Mouse (Mus musculus) c-Kit-positive CD71-positive TER-119-positive erythroid progenitor cells, embryonic 14.5 days (primary cell): ENCODE results near the gene Gdpd3.
"Not testable (repeated sequence)": the region's sequence is repeated elsewhere in the genome, so short reads cannot be mapped to it uniquely, and the experiment has no call there.

Source experiments
- DNase-seq: peaks from one replicate; pipeline ENCODE4 v3.0.0-alpha.2; 2013; ENCODE audit warnings: low spot score

Gene Gdpd3

GRCm38 (mm10) chr7:126766201-126766600, at the start of gene Gdpd3:
Gdpd3 (plus strand) TSS chr7:126766334.
- no peak for DNase-seq

GRCm38 (mm10) chr7:126717566-126717965, 48.6 kb upstream of the Gdpd3 start:
- no peak for DNase-seq

GRCm38 (mm10) chr7:126718787-126719337, 47.3 kb upstream of the Gdpd3 start:
- no peak for DNase-seq

GRCm38 (mm10) chr7:126721635-126722034, 44.5 kb upstream of the Gdpd3 start:
- DNase-seq: no peak

GRCm38 (mm10) chr7:126725077-126725476, 41.1 kb upstream of the Gdpd3 start:
- no peak for DNase-seq

- DNase-seq: no peak
These were observed 40.5 kb upstream of the Gdpd3 start for GRCm38 (mm10) chr7:126725667-126726066.

GRCm38 (mm10) chr7:126730256-126730789, 35.8 kb upstream of the Gdpd3 start:
- not testable (repeated sequence) for DNase-seq

- DNase-seq: no peak
These were observed 30.0 kb upstream of the Gdpd3 start for GRCm38 (mm10) chr7:126736122-126736521.

- DNase-seq: no peak
These were observed 26.6 kb upstream of the Gdpd3 start for GRCm38 (mm10) chr7:126739551-126739950.

- no peak for DNase-seq
These were observed 25.9 kb upstream of the Gdpd3 start for GRCm38 (mm10) chr7:126740132-126740735.

- no peak for DNase-seq
These were observed 25.2 kb upstream of the Gdpd3 start for GRCm38 (mm10) chr7:126740977-126741376.

GRCm38 (mm10) chr7:126741452-126741851, 24.7 kb upstream of the Gdpd3 start:
- DNase-seq: no peak

- DNase-seq: no peak
These were observed 24.1 kb upstream of the Gdpd3 start for GRCm38 (mm10) chr7:126741964-126742482.

GRCm38 (mm10) chr7:126746066-126746465, 20.1 kb upstream of the Gdpd3 start:
- DNase-seq: no peak

GRCm38 (mm10) chr7:126746798-126747197, 19.3 kb upstream of the Gdpd3 start:
- no peak for DNase-seq

GRCm38 (mm10) chr7:126748824-126749223, 17.3 kb upstream of the Gdpd3 start:
- no peak for DNase-seq

- DNase-seq: no peak
These were observed 16.4 kb upstream of the Gdpd3 start for GRCm38 (mm10) chr7:126749582-126750343.

- peak; percentile 72 for DNase-seq
These were observed 11.3 kb upstream of the Gdpd3 start for GRCm38 (mm10) chr7:126754866-126755265.

- no peak for DNase-seq
These were observed 7.6 kb upstream of the Gdpd3 start for GRCm38 (mm10) chr7:126758539-126758938.

- DNase-seq: peak; percentile 90
These were observed 7.0 kb upstream of the Gdpd3 start, which contains the start of gene Mapk3 for GRCm38 (mm10) chr7:126759050-126759671. Mapk3 (plus strand) TSS chr7:126759601.

GRCm38 (mm10) chr7:126759672-126760390, 6.3 kb upstream of the Gdpd3 start:
- peak; percentile 28 for DNase-seq

- DNase-seq: no peak
These were observed 5.7 kb upstream of the Gdpd3 start for GRCm38 (mm10) chr7:126760391-126760802.
